Mouse (Mus musculus) CH12.LX (cell line): ENCODE data around the gene Pknox2. TPM values are rescaled to one million over a fixed set of nuclear protein-coding genes. Genes with fewer than 3 reads are reported as not detected.

ENCODE experiments used
- DNase-seq: peaks from one replicate; pipeline ENCODE4 v3.0.0-alpha.2; 2013; ENCODE audit errors: extremely low read depth
- H3K27ac ChIP-seq: 2 replicates; pipeline ENCODE4 v1.5.1; 2012; ENCODE audit warnings: low read depth, mild to moderate bottlenecking, control low read depth, moderate library complexity; ENCODE audit not compliant: insufficient read depth
- H3K27me3 ChIP-seq: replicated peaks from 2 replicates; pipeline ENCODE3; 2012; ENCODE audit warnings: inconsistent platforms
- H3K36me3 ChIP-seq, 2 experiments: replicated peaks in 1 of 2; 2 replicates each; pipeline versions ENCODE3 to v1.6.1; 2012; ENCODE audit warnings: inconsistent platforms in 1 of 2, low read length in 1 of 2, mild to moderate bottlenecking in 1 of 2, mixed read lengths in 1 of 2, moderate library complexity in 1 of 2; ENCODE audit not compliant: control insufficient read depth in 1 of 2, insufficient read depth in 1 of 2
- H3K4me1 ChIP-seq, 2 experiments: 2 replicates each; pipeline ENCODE4 v1.6.1; 2012; ENCODE audit warnings: inconsistent platforms in 1 of 2, moderate library complexity in 1 of 2; ENCODE audit not compliant: insufficient read depth in 2 of 2, control insufficient read depth in 1 of 2
- H3K4me2 ChIP-seq: 2 replicates; pipeline ENCODE4 v1.6.1; 2012; ENCODE audit warnings: low read depth, mild to moderate bottlenecking, control low read depth; ENCODE audit not compliant: poor library complexity, insufficient read depth, severe bottlenecking
- H3K4me3 ChIP-seq, 3 experiments: fragments of 150-350 bp in 1 of 3; sonication (generic) in 1 of 3; replicated peaks in 1 of 3; 2 replicates each; pipeline versions ENCODE3 to v1.5.1; 2011 to 2012; ENCODE audit warnings: low read depth in 2 of 3, low read length in 2 of 3, mild to moderate bottlenecking in 2 of 3, moderate library complexity in 2 of 3, control low read depth in 1 of 3, improper control_type of control experiment in 1 of 3, inconsistent platforms in 1 of 3, mixed read lengths in 1 of 3; ENCODE audit not compliant: poor library complexity in 1 of 3
- H3K79me2 ChIP-seq: replicated peaks from 2 replicates; pipeline ENCODE4 v1.6.1; 2012; ENCODE audit warnings: mild to moderate bottlenecking, moderate library complexity; ENCODE audit not compliant: control insufficient read depth, poor library complexity, insufficient read depth, severe bottlenecking; ENCODE audit errors: extremely low read depth
- H3K9ac ChIP-seq: 2 replicates; pipeline ENCODE4 v1.6.1; 2012; ENCODE audit warnings: low read depth, mild to moderate bottlenecking, control low read depth, moderate library complexity; ENCODE audit not compliant: insufficient read depth
- H3K9me3 ChIP-seq: replicated peaks from 2 replicates; pipeline ENCODE3; 2012; ENCODE audit warnings: low read length, inconsistent platforms, mixed read lengths
- CHD1 ChIP-seq: IDR thresholded peaks from 2 replicates; pipeline ENCODE4 v1.6.1; 2012; ENCODE audit warnings: low read depth, low read length, improper control_type of control experiment, inconsistent platforms
- CHD2 ChIP-seq: IDR thresholded peaks from 2 replicates; pipeline ENCODE4 v1.6.1; 2011; ENCODE audit warnings: low read length, improper control_type of control experiment
- CTCF ChIP-seq, 2 experiments: IDR thresholded peaks in 1 of 2; conservative IDR thresholded peaks in 1 of 2; 2 replicates each; pipeline ENCODE4 v1.5.1; 2011 to 2012; ENCODE audit warnings: low read depth in 2 of 2, low read length in 2 of 2, improper control_type of control experiment in 1 of 2, inconsistent platforms in 1 of 2, mild to moderate bottlenecking in 1 of 2, moderate library complexity in 1 of 2
- ELF1 ChIP-seq: IDR thresholded peaks from 2 replicates; pipeline ENCODE4 v1.6.1; 2014; ENCODE audit warnings: low read depth, mild to moderate bottlenecking, inconsistent platforms, low read length, improper control_type of control experiment
- GABPA ChIP-seq: IDR thresholded peaks from 2 replicates; pipeline ENCODE4 v1.6.1; 2012; ENCODE audit warnings: low read depth, low read length, improper control_type of control experiment, inconsistent platforms; ENCODE audit not compliant: insufficient replicate concordance
- JUND ChIP-seq: conservative IDR thresholded peaks from 2 replicates; pipeline ENCODE4 v1.6.1; 2011; ENCODE audit warnings: low read depth, low read length, improper control_type of control experiment
- KAT2A ChIP-seq: IDR thresholded peaks from 2 replicates; pipeline ENCODE4 v1.6.1; 2012; ENCODE audit warnings: low read length, improper control_type of control experiment, inconsistent platforms; ENCODE audit not compliant: insufficient replicate concordance
- MXI1 ChIP-seq: IDR thresholded peaks from 2 replicates; pipeline ENCODE4 v1.6.1; 2011; ENCODE audit warnings: mild to moderate bottlenecking, low read depth, low read length, improper control_type of control experiment
- MYC ChIP-seq: IDR thresholded peaks from 2 replicates; pipeline ENCODE4 v1.6.1; 2011; ENCODE audit warnings: low read depth, mild to moderate bottlenecking, improper control_type of control experiment, low read length
- NELFE ChIP-seq: IDR thresholded peaks from 2 replicates; pipeline ENCODE4 v1.6.1; 2011; ENCODE audit warnings: low read depth, low read length, improper control_type of control experiment
- NRF1 ChIP-seq: IDR thresholded peaks from 2 replicates; pipeline ENCODE4 v1.6.1; 2014; ENCODE audit warnings: low read depth, mild to moderate bottlenecking, inconsistent platforms, low read length, improper control_type of control experiment, moderate library complexity
- POLR2A ChIP-seq: IDR thresholded peaks from 2 replicates; pipeline ENCODE4 v1.6.1; 2011; ENCODE audit warnings: low read depth, mild to moderate bottlenecking, improper control_type of control experiment, low read length
- POLR2AphosphoS2 ChIP-seq: IDR thresholded peaks from 2 replicates; pipeline ENCODE4 v1.6.1; 2011; ENCODE audit warnings: low read depth, low read length, improper control_type of control experiment
- RAD21 ChIP-seq: IDR thresholded peaks from 2 replicates; pipeline ENCODE4 v1.6.1; 2011; ENCODE audit warnings: low read depth, mild to moderate bottlenecking, low read length, improper control_type of control experiment, moderate library complexity
- SMC3 ChIP-seq: IDR thresholded peaks from 2 replicates; pipeline ENCODE4 v1.6.1; 2011; ENCODE audit warnings: low read depth, low read length, improper control_type of control experiment
- TCF12 ChIP-seq: IDR thresholded peaks from 2 replicates; pipeline ENCODE4 v1.6.1; 2014; ENCODE audit warnings: low read depth, mild to moderate bottlenecking, inconsistent platforms, low read length, improper control_type of control experiment
- USF1 ChIP-seq: IDR thresholded peaks from 2 replicates; pipeline ENCODE4 v1.6.1; 2014; ENCODE audit warnings: low read depth, mild to moderate bottlenecking, inconsistent platforms, low read length, improper control_type of control experiment
- ZMIZ1 ChIP-seq: IDR thresholded peaks from 2 replicates; pipeline ENCODE4 v1.6.1; 2012; ENCODE audit warnings: low read depth, mild to moderate bottlenecking, inconsistent platforms, low read length, improper control_type of control experiment
- dilution Hi-C: fragments of 300-500 bp; cut with MboI; formaldehyde crosslinking; loops from 2 replicates; pipeline ENCODE4 v1.14.3; 2020; ENCODE audit warnings: low sequenced_read_pairs; ENCODE audit not compliant: extremely low pct_unique_long_range_greater_than_20kb, extremely low pct_ligation_motif_present
- in situ Hi-C: fragments of 300-500 bp; cut with MboI; formaldehyde crosslinking; loops from 3 replicates; pipeline ENCODE4 v1.14.3; 2019; ENCODE audit warnings: low sequenced_read_pairs, low pct_ligation_motif_present, low pct_unique_long_range_greater_than_20kb, mixed read lengths
- polyA plus RNA-seq: library from polyadenylated mRNA; unstranded; fragments of >175 nt; gene quantifications from 2 replicates; pipeline ENCODE4 v1.2.1, GENCODE M21; 2012; ENCODE audit warnings: low read depth; ENCODE audit not compliant: insufficient read length
- total RNA-seq, 2 experiments: library from RNA; depleted of rRNA; stranded (reverse); fragments of 300-350 nt in 1 of 2; fragments of >200 nt in 1 of 2; gene quantifications; 2 replicates each; pipeline ENCODE4 v1.2.3; 2012 to 2014

The Pknox2 gene
- total and polyA plus RNA-seq, 3 experiments: 0.08 to 0.11 TPM; not detected in 1

DNA sequence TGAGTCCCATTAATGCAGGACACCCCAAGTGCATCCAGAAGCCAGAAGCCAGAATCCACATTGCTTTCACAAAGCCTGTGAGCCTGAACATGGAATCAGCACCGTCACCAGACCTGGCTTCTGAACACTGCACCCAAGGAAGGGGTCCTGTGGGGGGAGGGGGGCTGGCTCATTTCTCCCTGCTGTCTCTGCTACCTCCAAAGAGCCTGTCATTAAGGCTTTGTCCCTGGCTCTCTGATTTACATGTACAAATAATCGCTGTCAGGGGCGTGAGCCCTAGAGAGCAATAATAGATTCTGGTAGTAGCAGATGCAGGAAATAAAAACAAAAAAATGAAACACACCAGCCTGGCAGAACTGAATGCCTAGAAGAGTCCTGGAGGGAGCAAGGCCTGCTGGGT is 121.3 kb downstream of the Pknox2 start:
- no peak overlapping the region for H3K27ac ChIP-seq
- dilution Hi-C loops (no loop called here), in situ Hi-C loops (no loop called here)
- H3K9me3 ChIP-seq: no peaks in the 10 kb centered on the region
- H3K36me3 ChIP-seq: no peaks in the 10 kb centered on the region
- no peaks in the 10 kb centered on the region for H3K79me2 ChIP-seq
- H3K9ac ChIP-seq: no peak overlapping the region
- H3K27me3 ChIP-seq: peaks cover 6% of the 10 kb centered on the region
- no peak overlapping the region for H3K4me2 ChIP-seq
- no peak overlapping the region for H3K4me3 ChIP-seq
- no peak for DNase-seq
- no peaks in the 10 kb centered on the region; a peak in 1 of 4 replicates for H3K4me1 ChIP-seq
- no peak for TF ChIP-seq CHD1
- no peak for TF ChIP-seq MYC
- TF ChIP-seq CTCF (conservative IDR thresholded peaks at IDR 0.05 in 1 of 2, IDR thresholded peaks at IDR 0.05 in 1 of 2; ENCODE audit: low read depth in 2 of 2, low read length in 2 of 2): no peak

DNA sequence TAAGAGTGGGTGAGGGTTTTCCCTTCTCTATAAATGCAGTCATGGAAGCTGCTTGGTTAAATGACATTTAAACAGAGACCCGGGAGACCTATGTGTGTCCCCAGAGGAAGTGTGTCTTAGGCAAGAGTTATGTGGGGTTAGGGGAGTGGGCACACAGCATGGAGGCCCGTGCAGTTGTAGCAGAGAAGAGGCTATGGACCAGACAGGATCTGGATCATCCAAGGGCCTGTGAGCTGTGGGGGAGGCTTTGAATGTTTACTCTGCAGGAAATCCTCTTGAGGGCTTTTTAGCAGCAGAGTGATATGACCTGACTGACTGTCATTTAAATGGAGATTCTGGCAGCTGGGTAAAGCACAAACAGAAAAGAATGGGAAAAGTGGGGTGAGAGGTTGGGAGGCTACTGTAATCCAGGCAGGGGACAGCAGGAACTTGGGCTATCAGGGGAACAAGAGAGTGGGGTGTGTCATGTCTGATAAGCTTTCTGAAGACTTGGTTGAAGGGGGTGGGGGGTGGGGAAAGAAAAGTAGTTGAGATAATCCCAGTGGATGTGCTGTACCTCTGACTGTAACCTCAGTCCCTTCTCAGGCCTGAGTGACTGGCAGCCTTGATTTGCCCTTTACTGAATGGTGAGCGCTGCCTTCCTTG is 125.5 kb downstream of the Pknox2 start:
- dilution Hi-C loops (no loop called here), in situ Hi-C loops (no loop called here)
- Histone ChIP-seq H3K4me3 (no peak overlapping the region), H3K9ac (no peak overlapping the region), H3K9me3 (no peaks in the 10 kb centered on the region), H3K27ac (no peak overlapping the region), H3K4me1 (no peaks in the 10 kb centered on the region), H3K27me3 (peaks cover 5% of the 10 kb centered on the region), H3K4me2 (no peak overlapping the region), H3K36me3 (no peaks in the 10 kb centered on the region), H3K79me2 (no peaks in the 10 kb centered on the region)
- TF ChIP-seq NRF1 (no peak), POLR2AphosphoS2 (no peak), ELF1 (no peak), CHD2 (no peak), SMC3 (no peak), ZMIZ1 (no peak), JUND (no peak), KAT2A (no peak), TCF12 (no peak), MXI1 (no peak), POLR2A (no peak)
- no peak for DNase-seq

DNA sequence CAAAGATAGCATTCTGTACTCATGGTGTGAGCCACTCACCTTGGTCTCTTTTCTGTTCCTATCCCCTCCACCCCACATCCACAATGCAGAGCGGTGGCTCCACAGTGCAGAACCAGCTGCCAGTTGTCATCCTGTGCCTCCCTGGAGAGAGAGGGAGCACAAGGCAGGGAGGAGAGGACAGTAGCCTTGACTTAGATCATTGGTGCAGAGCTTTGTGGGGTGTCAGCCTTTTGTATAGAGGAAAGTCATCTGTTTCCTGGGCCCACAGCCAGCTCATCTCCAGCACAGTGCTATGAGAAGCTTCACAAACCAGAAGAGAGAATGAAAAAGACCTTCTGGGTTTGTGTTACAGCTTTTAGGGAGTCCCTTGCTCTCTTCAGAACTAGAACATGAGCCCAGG is 129.1 kb downstream of the Pknox2 start:
- Histone ChIP-seq H3K4me1 (peaks cover 0 to 4% of the 10 kb centered on the region in 2 experiments; a peak in 1 of 4 replicates), H3K27ac (no peak overlapping the region), H3K79me2 (no peaks in the 10 kb centered on the region), H3K27me3 (peaks cover 7% of the 10 kb centered on the region), H3K9ac (no peak overlapping the region), H3K36me3 (no peaks in the 10 kb centered on the region), H3K4me3 (no peak overlapping the region), H3K9me3 (no peaks in the 10 kb centered on the region), H3K4me2 (no peak overlapping the region)
- no peak for TF ChIP-seq RAD21
- TF ChIP-seq NELFE: no peak
- no peak for TF ChIP-seq GABPA
- no peak for TF ChIP-seq USF1
- dilution Hi-C loops (no loop called here), in situ Hi-C loops (no loop called here)
- DNase-seq: no peak
